Mouse (Mus musculus): ENCODE results near the gene Fam193b.
A peak's percentile ranks its signal among the peaks of the same experiment; 100 is the strongest.
"Not testable (repeated sequence)": the region's sequence is repeated elsewhere in the genome, so short reads cannot be mapped to it uniquely, and the experiment has no call there.

Fam193b gene

DNA sequence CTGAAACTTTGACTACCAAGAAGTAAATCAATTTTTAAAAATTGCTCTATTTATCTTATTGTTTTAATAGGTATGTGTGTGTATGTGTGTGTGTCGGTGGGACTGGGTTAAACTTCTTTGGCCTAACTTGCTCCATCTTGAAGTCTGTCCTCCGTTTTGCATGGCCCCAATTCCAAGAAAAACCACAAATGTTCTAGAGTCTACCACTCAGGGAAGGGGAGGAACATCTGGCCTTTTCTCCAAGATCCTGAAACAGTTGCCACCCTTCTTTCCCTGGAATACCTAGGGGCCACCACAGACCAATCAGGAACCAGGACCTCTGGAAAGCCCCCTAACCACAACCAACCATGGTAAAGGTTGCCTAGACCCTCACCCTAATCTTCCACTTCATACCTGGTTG, 1.1 kb upstream of the Fam193b start:
- DNase-seq (ENCODE audit: low read depth, low spot score) = no peak

DNA sequence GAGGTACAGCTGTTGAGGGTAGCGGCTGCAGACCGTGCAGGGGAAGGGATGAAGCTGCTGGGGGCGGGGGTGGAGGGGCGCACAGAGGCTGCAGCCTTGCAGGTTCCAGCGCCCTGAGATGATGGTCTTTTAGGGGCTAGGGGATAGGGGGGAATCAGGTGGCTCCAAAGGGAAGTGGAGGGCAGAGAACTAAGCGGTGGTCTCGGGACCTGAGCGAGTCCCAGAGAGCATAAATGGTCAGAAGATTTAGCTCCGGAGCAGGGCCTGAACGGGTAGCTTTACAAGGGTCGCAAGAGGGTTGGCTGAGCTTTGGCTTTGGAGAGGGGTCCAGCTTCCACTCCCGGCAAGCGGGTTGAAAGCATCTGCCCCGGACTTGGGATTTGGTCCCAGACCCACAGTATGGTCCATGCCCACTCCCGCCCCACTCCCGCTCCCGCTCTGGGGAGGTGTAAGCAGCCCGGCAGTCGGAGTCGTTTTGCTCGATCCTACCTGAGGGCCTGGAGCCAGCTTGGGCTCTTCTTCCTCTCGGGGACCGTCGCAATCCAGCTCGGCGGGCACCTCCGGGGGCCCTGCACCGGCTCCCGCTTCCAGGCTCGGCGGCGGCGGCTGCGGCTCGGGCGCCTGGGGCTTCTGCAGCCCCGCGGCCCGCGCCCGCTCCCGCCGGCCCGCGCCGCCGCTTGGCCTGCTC, 490 bp downstream of the Fam193b start:
- DNase-seq (ENCODE audit: low read depth, low spot score) = no peak

DNA sequence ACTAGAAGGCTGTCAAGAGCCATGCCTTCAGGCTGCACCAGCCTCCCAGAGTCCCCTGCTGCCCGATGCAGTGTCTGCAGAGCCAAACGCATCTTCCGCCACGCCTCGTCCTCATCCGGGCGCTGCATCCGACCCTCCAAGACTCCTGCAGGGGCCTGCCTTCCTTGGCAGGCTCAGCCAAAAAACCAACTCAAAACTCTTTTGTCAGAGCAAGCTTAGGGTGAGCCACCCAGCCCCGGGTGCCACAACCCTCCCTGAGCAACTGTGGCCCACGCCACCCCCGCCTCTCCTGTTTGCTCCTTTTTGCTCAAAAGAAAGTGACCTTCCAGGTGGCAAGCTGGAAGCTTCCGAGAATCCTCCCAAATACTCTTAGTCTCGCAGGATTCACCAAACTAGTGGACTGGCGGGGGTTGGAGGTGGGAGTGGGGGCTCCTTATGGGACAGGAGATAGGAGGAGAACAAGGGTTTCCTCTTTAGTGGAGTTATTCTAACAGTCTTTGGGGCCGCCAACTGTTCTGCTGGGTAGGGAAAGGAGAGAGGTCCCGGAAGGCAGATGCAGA, 1.1 kb downstream of the Fam193b start:
- no peak for DNase-seq (ENCODE audit: low read depth, low spot score)

DNA sequence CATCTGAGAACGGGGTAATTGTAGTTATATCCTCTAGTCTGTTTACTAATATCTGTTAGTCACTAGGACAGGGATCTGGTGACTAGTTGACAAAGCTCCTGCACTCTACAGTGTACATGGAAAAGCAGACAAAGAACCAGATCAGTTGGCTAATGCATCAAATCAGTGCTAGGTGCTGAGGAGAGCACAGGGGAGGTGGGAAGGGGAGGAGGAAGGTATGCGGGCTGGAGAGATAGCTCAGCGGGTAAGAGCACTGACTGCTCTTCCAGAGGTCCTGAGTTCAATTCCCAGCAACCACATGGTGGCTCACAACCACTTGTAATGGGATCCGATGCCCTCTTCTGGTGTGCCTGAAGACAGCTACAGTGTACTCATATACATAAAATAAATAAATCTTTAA, 2.4 kb downstream of the Fam193b start:
- DNase-seq (ENCODE audit: low read depth, low spot score) = not testable (repeated sequence)

DNA sequence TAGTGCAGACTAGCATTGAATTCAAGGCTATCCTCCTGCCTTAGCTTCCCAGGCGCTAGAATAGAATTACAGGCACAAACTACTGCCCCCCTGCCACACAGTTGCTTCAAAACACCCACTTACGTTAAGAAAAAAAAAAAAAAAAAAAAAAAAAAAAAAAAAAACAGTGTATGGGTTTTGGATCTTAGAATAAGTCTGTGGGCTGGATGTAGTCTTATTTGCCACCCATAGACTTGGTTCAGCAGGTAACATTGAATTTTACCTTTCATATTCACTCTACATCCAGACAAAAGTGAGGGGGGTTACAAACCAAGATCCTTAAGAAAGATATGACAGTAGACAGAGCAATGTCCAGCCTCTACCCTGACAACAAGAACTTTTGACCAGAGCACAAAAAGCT, 3.0 kb downstream of the Fam193b start:
- DNase-seq (ENCODE audit: low read depth, low spot score) = no peak

DNA sequence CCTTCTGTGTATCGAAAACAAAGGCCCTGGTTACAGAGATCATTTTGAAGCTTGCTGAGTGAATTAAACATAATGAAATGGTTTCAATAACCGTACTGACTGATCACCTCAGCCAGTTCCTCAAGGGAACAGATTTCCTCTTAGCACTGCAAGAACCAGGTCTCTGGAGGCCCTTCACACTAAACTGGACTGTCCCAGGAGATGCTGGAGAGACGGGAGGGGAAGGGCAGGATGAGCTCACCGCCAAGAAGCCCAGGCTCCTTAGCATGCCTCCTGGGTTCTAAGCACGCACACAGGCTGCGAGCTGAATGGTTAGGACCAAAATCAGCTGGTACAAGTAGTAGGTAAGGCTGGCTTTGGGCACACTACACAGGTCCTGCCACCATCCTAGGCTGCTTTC, 3.9 kb downstream of the Fam193b start:
- DNase-seq (ENCODE audit: low read depth, low spot score) = no peak

DNA sequence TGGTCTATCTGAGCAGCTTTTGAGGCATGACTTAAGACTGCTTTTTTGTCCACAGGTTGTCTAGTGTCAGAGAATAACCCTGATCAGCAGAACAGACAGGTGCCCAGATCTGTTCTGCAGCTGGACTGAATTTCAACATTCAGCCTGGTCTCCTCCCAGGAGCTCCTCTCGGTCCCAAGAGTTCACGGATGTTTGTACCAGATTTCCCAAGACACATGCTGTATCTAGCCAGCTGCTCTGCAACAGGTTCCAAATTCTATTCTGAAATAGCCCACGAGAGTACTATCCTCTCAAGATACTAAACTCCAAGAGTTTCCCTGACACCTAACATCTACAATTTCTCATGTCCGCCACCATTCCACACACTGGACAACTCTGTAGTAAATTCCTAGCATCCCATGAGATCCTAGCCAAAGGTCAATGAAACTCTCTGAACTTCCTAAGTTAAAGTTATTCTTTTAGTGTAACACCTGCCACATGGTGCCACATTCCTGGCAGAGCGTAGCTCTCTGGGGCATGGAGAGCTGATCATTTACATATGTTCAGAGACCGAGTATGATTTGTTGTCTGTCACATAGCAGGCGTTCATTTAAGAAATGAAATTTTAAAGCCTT, 7.5 kb downstream of the Fam193b start:
- no peak for DNase-seq (ENCODE audit: low read depth, low spot score)

DNA sequence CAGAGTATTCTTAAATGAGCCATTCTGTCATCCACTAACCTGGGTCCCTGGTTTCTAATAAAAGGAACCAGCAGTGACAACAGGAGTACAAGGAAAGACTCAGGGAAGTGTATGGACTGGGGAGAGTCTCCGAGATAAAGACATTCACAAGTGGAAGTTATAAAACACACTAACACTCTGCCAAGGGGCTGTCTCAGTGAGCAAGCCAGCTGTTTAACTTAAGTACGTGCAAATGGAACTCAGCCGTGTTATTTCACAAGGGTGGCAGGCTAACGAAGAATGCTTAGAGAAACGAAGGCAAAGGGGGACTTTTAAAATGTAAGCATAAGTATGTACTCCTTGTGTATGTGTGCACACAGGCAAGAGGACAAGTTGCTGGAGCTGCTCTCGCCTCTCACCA, 13.4 kb downstream of the Fam193b start:
- DNase-seq (ENCODE audit: low read depth, low spot score) = no peak

DNA sequence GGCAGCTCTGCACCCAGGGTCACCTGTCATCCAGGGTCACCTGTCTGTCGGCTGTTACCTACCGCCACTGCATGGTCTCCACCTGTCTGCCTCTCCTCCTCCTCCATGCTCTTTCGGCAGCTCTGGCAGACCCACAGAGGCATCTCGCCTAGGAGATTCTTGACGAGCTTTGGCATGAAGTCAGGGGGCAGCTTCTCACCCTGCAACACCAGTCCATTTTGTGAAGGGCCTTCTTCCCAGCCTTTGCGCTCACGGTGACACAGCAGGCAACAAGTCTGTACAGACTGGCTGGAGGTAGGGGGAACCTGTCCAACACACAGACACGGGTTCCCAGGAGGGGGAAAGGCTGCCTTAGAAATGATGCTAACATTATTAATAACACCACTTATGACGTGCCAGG, 15.0 kb downstream of the Fam193b start:
- DNase-seq (ENCODE audit: low read depth, low spot score) = no peak

DNA sequence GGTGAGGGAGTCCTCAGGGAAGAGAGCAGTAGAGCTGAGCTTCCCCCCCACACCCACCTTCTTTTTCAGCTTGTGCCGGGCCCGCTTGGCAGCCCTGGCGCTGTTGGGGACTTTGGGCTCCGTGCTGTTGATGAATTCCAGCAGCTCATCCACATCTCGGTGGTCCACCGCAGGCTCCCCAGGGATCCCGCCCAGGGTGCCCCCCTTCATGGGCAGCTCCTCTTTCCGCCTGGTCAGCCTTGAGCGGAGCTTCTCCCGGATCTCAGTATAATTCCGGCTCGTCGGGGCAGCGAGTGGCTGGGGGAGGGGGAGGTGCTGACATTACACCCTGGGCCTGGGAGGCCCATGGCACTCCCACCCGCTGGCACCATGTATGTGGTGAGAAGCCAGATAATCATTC, 21.9 kb downstream of the Fam193b start:
- DNase-seq (ENCODE audit: low read depth, low spot score) = no peak

DNA sequence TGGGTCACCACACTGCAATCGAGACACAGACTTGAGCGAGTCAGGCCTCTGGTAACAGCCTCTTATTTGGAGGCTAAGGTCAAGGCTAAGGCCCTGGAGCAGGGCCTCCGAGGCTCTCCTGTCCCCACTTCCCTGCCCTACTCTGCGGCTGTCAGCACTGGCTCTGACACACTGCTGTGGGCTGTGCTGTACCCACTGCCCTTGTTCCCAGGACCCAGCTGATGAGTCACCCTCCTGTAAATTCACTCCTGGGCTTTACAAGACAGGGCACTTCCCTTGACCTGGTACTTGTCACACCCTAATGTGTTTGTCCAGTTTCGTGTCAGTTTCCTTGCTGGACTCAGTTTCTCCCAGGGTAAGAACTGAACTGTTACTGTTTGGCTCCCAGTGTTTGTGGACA, 22.5 kb downstream of the Fam193b start:
- no peak for DNase-seq (ENCODE audit: low read depth, low spot score)

DNA sequence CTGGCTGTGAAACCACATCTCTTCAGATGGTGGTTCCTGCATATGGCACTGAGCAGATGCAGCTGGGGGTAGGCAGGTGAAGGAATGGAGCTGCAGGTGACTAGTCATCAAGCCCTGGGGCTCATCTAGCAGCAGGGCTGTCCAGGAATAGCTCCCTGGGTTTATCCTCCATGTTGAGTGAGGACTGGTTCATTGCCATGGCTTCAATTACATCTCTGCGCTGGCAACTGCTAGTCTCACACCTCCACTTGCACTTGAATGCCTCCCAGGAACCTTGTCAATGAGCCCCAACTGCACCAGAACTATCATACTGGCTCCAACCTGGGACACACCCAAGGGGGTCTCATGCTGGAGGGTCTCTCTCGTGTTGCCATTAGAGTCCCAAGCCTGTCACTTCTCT, 23.0 kb downstream of the Fam193b start:
- DNase-seq (ENCODE audit: low read depth, low spot score) = no peak

DNA sequence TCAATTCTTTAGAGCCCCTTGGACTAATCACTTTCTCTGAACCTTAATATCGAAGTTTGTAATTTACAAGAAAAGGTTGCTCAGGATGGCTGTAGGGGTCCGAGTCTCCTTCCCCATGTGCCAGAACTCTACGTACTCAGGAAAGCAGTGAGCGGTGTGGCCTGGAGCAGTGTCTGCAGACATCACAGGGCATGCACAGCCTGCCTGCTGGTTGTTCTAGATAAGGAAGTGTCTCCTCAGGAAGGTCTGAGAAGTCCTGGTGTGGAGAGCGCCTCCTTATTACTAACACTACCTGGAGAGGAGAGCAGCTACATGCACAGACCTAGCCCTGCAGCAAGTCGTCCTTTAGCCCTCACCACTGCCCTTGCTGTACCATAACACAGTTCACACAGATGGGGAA, 26.1 kb downstream of the Fam193b start:
- no peak for DNase-seq (ENCODE audit: low read depth, low spot score)

DNA sequence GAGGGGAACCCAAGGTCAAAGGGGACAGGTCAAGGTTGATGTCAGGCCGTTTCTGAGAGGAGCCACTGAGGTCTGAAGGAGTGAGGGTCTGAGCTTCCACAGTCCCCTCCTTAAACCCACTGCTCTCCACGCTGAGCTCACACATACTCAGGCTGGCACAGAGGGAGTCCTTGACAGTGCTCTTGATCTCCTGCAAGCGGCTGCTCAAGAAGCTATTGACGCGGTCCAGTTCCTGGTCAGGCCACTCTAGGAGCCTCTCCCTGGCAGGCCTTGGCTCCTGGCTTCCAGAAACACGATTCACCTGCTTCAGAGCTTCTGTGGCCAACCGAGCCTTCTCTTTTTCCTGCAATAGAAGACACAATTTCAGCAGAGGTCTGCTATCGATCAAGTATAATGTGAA, 27.5 kb downstream of the Fam193b start:
- DNase-seq (ENCODE audit: low read depth, low spot score) = no peak

DNA sequence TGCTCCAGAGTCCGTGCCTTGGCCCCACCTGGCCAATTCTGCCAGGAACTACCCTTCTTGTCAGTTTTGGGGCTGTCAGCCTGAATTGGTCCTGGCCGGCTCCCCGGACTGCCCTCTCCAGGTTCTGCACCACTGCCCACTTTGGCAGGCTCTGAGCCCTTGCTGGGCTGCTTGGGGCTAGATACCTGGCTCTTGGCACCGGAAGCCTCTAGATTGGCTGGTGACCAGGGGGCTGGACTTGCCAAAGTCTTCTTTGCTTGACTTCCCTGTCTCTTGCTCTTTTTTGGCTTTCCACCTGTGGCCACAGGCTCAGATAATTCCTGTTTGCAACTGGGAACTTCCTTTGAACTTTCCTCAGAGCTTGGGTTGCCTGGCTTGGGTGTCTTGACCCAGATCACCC, 28.0 kb downstream of the Fam193b start:
- DNase-seq (ENCODE audit: low read depth, low spot score) = no peak

DNA sequence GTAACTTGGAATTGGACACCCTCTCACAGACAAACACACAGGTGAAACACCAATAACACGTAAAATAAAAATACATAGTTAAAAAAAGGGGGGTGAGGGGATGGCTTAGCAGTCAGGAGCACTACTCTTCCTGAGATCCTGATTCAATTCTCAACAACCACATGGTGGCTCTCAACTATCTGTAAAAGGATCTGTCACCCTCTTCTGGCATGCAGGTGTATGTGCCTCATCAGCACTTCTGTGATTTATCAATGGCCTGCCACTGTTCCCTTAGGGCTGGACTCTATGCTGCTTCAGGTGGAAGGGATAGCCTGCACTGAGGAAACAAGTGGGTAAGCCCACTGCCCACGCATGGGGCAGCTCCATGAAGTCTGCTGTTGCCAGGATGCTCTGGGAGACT, 30.0 kb downstream of the Fam193b start:
- DNase-seq (ENCODE audit: low read depth, low spot score) = no peak

DNA sequence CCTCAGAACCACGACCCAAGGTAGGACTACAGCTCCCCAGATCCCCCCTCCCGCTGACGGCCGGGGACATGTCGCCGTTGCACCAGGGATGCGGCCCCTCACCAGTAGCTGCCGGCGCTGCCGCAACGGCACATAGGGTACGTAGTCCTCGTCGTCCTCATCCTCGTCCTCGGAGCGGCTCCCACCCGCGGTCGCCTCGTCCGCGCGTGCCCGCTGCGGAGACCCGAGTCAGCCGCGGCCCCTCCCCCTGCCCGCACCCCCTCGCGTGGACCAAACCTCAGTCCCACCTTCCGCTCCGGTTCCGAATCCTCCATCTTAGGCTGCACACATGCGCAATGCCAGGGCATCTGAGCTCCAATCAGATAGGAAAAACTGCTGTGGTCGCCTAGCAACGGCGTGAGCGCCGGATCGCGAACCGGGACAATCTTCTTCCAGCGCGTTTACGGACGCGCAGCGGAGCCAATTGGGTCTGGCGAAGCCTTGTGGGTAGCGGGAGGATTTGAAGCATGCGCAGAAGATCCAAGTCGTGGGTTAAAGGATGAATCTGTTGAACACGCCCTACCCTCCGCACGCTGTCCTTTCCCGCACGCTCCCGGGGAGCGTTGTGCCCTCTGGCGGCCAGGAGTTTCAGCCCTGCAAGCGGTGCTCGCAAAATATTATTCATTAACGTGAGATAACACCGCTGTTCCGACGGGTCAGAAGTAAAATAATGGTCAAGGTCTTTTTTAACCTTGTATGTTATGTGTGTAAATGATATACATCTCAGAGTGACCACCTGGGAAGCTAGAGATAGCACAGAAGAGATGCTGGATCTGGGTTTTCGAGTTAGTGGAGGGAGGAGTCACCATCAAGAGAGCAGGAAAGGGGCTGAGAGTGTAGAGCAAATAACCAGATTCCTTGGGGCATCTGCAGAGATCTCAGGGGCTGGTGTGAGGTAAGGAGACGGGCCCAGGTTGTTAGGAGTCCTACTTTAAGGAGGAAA, 34.4 kb downstream of the Fam193b start, which contains the start of gene Ddx41:
Gene Ddx41, minus strand, starts transcription at position 465 of the 982 bp plus-strand sequence.
- DNase-seq (ENCODE audit: low read depth, low spot score) = peak; percentile 98

DNA sequence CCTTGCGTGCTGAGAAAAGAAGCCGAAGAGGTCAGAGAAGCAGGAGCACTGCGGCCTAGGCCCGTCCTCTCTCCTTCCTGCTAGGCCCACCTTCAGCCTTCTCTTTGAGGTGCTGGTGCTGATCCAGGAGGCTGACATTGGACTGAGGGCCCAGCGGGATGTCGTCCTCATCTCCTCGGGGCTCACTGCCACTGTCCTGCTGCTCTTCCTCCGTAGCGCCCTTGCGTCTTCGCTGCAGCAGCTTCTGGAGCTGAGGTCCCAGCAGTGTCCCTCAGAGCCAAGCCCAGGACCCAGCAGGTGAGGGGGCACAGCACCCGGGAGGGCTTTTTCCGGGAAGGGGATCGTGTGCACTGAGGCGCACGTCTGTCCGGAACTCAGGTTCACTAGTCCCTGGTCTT, 35.1 kb downstream of the Fam193b start:
- DNase-seq (ENCODE audit: low read depth, low spot score) = no peak

DNA sequence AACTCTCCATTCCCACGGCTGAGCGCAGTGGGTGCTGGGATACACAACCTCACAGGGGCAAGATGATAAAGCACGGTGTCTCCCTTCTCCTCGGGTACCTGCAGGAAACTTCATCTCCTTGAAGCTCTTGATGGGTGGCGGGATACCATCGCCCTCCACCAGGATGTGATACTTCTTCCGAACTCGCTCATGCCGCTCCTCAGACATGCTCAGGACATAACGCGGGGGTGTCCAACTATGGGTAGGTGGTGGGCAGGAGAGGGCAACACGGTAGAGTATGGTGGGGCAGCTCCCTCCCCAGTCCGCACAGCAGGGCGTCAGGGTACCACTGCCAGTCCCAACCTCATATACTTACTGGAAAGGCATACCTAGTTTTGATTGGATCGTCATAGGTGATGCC, 35.7 kb downstream of the Fam193b start:
- DNase-seq (ENCODE audit: low read depth, low spot score) = no peak

DNA sequence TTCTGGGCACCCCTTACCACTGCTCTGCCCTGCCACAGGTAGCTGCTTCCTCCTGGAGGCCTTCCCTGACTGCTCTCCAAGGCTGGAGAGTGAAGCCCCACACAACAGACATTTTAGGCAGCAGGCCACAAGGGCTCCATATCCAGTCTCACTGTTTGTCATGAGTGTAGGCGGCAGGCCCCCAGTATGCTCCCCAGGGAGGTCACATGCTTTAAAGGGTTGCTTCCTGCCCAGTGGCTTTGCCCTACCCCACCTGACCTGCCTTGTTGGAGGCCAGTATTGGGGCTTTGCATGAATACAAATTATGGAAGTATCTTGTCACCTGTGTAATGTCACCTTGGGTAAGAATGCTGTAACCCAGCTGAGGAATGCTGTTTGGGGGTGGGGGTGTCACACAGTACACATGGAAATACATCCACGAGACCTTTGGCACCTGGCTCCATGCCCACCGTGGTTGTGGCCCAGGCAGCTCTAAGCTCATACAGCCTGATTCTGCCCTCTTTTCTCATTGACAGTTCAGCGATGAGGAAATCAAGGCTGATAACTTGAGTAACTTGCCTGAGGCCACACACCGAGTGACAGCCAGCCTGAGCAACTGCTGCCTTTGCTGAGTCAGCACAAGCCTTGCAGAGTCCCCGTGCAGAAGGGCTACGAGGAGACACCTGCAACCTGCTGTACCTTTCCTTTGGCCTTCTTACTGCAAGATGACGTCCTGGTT, 41.6 kb downstream of the Fam193b start, which contains the start of gene Dok3:
Gene Dok3, minus strand, starts transcription at position 99 of the 718 bp plus-strand sequence.
- DNase-seq (ENCODE audit: low read depth, low spot score) = no peak

Data from brain, embryonic 18.5 days (tissue).